In the genomic region with DNA sequence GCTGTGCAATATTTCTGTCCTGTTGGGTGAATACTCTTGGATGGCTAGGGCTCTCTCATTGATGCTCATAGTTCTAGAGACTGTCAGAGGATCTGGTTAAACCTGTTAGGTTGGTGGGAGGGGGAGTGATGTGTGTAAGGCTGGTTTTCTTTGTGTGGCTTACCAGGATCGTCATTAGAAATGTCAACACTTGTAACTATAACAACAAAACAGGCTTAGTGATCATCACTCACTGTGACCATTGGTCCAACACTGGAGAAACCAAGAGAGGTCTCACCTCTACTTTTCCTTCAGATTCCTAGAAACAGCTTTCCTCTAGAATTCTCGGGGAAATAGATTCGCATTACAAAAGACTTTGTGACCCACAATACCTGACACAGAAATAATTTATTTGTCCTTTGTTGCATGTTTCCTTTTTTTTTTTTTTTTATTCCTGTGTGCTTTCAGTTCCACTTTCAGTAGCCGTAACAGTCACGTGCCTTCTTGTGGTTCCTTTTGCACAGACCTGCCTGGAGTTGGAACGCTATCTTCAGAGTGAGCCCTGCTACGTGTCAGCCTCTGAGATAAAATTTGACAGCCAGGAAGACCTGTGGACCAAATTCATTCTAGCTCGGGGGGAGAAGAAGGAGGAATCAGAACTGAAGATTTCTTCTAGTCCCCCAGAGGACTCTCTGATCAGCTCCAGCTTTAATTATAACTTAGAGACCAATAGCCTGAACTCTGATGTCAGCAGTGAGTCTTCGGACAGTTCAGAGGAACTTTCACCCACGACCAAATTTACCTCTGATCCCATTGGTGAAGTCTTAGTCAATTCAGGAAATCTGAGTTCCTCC, we compare ENCODE assay signal across 8 mouse cellular contexts. TPM values are rescaled to one million over a fixed set of nuclear protein-coding genes. Genes with fewer than 3 reads are reported as not detected.
DNase-seq lines count a peak whose midpoint lies in the region; ATAC-seq lines count a peak whose summit lies in the region.

No protein-coding gene starts in this region.

- peaks cover 23% of the 10 kb centered on the region for H3K4me1 ChIP-seq in kidney, embryonic 16.5 days (ENCODE audit: insufficient read depth, low read length)
- peaks cover 17% of the 10 kb centered on the region; the same call in 1 of the 2 replicates for H3K4me1 ChIP-seq in neural tube, embryonic 12.5 days

- no peak for DNase-seq in kidney, postnatal 25 days
- DNase-seq in NIH3T3 (ENCODE audit: low read depth) (peak; percentile 55), liver (peak; percentile 29)
- DNase-seq in heart, adult 8-10 months (ENCODE audit: low spot score): peak; percentile 66
- DNase-seq in urinary bladder, postnatal 25 days (ENCODE audit: low spot score): no peak
- DNase-seq in layer of hippocampus, postnatal 36 days: no peak

- peaks cover 39% of the 10 kb centered on the region for H3K36me3 ChIP-seq in kidney, embryonic 16.5 days (ENCODE audit: insufficient read depth, low read length)
- peaks cover 35% of the 10 kb centered on the region for H3K36me3 ChIP-seq in neural tube, embryonic 12.5 days

- H3K9me3 ChIP-seq in kidney, embryonic 16.5 days (ENCODE audit: low read length): no peaks in the 10 kb centered on the region
- H3K9me3 ChIP-seq in neural tube, embryonic 12.5 days: no peaks in the 10 kb centered on the region

- H3K9ac ChIP-seq in kidney, embryonic 16.5 days (replicated peaks; ENCODE audit: low read length): peak overlapping the region; percentile 62
- H3K9ac ChIP-seq in neural tube, embryonic 12.5 days: 0 out of 2 replicates have a peak overlapping the region, but pooled peaks have one; percentile 39

- H3K4me2 ChIP-seq in kidney, embryonic 16.5 days (replicated peaks; ENCODE audit: low read depth, low read length): peak overlapping the region; percentile 51
- H3K4me2 ChIP-seq in neural tube, embryonic 12.5 days (replicated peaks): peak overlapping the region; percentile 61

- peak overlapping the region; percentile 42 for H3K4me3 ChIP-seq in kidney, embryonic 16.5 days (ENCODE audit: low read length)
- peak overlapping the region; percentile 30 for H3K4me3 ChIP-seq in neural tube, embryonic 12.5 days

- H3K27ac ChIP-seq in kidney, embryonic 16.5 days (ENCODE audit: low read length): peak overlapping the region; percentile 45; the same call in 1 of the 2 replicates
- 0 out of 2 replicates have a peak overlapping the region, but pooled peaks have one; percentile 15 for H3K27ac ChIP-seq in neural tube, embryonic 12.5 days

- no peaks in the 10 kb centered on the region for H3K27me3 ChIP-seq in kidney, embryonic 16.5 days (ENCODE audit: insufficient read depth, low read length)
- no peaks in the 10 kb centered on the region for H3K27me3 ChIP-seq in neural tube, embryonic 12.5 days (replicated peaks)

- no peak for ATAC-seq in kidney, embryonic 16.5 days (ENCODE audit: low FRiP score, low TSS enrichment)
- no peak for ATAC-seq in neural tube, embryonic 12.5 days (ENCODE audit: low FRiP score, low read depth)

- 63% methylated on average over 10 of the region's 10 CpGs for WGBS in kidney, embryonic 16.5 days
- WGBS in neural tube, embryonic 12.5 days: 51% methylated on average over 10 of the region's 10 CpGs

RNA-seq across cellular contexts. Expression of a gene that starts 3.2 kb away (rescaled TPM):
- polyA plus RNA-seq in kidney, embryonic 16.5 days (2015; fragmentation: Nextera tagmentation; extraction: Ambion mirVana): 57.3 and 65.4 TPM in 2 replicates
- 10 to 100 TPM; 36.0 to 49.3 (median 42.0) TPM for total RNA-seq in heart, adult 8-10 months (2022)
- 68.1 and 70.8 TPM in 2 replicates for polyA plus RNA-seq in neural tube, embryonic 12.5 days (2016; fragmentation: Nextera tagmentation; extraction: Ambion mirVana)
- 10 to 100 TPM; 28.6 to 32.6 TPM for total RNA-seq in layer of hippocampus, postnatal 36 days (2021)

Comparison
In these comparisons a context has a peak if more than half of its experiments do, and no peak if none do; other contexts are left out.
1. DNase-seq: peak in NIH3T3 (single experiment), heart, adult 8-10 months (single experiment) and liver (single experiment); none in kidney, postnatal 25 days (0 of 2), urinary bladder, postnatal 25 days (single experiment) and layer of hippocampus, postnatal 36 days (0 of 2).